Mouse (Mus musculus) neutrophil, adult 59 days (primary cell): ENCODE measurements around the gene Olfr804. TPM values are rescaled to one million over a fixed set of nuclear protein-coding genes. Genes with fewer than 3 reads are reported as not detected.

ENCODE experiments used
- total RNA-seq, 2 experiments: library from RNA; stranded (reverse); gene quantifications; 1 replicate in 1 of 2; 2 replicates in 1 of 2; pipeline ENCODE4 v1.2.4; 2023

The Olfr804 gene
- not detected for total RNA-seq

DNA sequence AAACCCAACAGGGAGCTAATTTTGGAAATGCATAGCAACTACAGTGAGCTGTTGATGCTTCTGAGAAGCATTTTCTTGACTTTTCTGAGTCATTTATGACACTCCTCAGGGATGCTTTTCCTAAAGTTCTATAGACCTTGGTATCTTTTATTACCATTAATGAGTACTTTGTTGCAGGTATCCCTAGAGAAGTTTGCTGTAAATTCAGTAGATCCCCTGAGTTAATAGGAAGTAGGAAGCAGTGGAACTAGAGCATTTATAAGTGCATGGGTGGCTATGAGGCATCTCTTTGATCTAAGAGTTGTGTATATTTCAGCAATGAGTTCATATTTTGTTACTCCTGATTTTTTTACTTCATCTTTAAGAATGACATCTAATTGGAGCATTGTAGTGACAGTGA, at the start of gene Olfr804:
Gene Olfr804 (plus strand): TSS at position 301 of the 400 bp plus-strand sequence.

DNA sequence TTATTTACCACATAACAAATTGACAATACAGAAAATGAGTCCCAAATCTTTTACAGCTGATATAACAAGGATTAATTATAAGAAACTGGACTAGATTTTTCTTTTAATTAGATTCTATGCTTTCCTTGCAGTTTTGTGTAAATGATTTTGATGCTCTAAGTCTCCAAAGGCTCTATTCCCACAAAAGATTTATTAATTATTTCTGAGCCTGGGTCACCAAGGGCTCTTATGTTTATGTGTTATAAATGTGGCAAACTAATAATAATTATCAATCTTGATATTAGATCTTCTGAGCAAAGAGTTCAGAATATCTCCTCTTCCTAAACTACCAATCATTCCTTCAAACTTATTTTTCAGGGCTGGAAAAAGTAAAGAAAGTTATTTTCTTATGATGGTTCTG, 45.6 kb upstream of the Olfr804 start, which contains the start of gene Olfr800:
Gene Olfr800 (plus strand): TSS at position 301 of the 400 bp plus-strand sequence.

DNA sequence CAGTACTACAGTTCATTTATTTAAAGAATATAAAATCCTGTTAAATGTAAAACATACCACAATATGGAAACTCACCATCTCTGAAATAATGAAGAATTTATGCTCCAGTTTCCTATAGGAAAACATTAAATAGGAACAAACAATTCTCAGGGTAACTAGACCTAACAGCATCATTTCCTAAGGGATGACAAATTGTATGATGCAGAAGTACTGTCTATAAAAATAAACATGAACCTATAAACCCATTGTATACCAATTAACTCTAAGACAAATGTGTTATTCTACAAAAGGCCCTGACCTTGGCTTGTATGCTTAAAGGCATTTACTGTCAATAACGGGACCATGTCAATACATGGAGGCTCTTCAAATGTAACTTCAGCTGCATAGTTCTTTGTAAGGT, 29.2 kb upstream of the Olfr804 start, which contains the start of gene Olfr801:
Gene Olfr801 (minus strand): TSS at position 101 of the 400 bp plus-strand sequence.

DNA sequence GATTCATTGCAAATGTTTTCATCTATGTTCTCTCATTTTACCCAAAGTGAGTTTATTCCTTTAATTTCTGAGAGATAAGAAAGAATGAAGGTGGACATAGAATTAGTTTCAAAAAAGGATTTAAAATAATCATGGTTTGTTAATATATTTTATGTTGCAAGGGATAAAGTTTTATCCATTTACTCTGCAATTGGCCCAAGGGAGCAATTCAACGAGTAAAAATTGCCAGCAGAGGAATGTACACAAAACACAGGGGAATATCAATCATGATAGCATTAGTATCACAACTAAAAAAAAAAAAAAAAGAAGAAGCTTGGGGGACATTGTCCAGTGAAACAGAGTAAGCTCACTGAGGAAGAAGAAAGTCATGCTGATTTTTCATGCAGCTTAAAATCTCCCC, 14.9 kb upstream of the Olfr804 start, which contains the start of gene Olfr802:
Gene Olfr802 (minus strand): TSS at position 101 of the 400 bp plus-strand sequence.

DNA sequence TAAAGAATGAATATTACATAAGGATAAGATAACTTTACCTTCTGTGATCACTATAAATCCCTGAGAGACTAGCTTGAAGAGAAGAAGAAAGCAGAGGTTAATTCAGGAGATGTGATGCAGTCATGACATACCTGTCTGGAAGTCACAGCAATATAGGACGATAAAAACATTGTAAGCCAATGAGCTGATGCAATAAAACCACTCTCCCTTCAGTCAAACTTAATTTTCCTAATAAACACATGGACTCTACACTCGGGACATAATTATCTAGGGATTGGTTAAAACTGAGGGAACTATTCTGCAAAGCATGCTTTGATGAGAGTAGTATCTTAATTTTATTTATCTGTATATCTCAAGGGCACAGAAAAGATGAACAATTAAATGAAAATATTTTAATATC, 8.8 kb upstream of the Olfr804 start, which contains the start of gene Olfr803:
Gene Olfr803 (minus strand): TSS at position 101 of the 400 bp plus-strand sequence.

DNA sequence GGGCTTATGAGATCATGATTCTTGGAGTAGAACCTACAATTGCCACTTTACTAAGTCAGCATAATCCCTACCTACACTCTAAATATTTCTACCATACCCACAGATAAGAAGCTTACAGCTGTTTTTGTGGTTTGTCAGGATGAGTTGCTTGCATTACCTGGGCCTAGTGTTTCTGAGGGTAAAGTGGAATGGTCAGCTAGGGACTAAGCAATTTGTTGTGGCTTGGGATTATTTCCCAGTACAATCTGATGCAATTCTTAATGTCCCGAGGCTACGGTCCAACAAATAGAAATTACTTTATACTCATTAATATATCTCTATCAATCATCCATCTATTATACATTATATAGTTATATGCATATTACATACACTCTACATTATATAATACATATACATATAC, 26.3 kb downstream of the Olfr804 start, which contains the start of gene Olfr805:
Gene Olfr805 (minus strand): TSS at position 101 of the 400 bp plus-strand sequence.

DNA sequence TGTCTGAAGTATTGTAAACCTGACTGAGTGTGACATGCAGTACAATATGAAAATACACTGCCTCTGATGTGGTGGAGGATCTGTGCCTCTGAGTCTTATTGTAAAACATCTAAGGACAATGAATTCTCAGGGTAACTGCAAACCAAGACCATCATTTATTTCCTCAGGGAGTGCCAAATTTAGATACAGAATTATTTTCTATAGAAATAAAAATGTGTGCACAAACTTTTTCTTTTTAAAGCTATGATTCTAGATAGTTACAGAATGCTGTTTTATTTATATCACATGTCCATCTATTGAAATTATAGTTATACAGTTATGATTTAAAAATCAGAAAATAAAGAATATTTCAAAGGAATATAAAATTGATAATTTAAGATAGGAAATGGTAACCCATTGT, 38.8 kb downstream of the Olfr804 start, which contains the start of gene Olfr806:
Gene Olfr806 (minus strand): TSS at position 101 of the 400 bp plus-strand sequence.

DNA sequence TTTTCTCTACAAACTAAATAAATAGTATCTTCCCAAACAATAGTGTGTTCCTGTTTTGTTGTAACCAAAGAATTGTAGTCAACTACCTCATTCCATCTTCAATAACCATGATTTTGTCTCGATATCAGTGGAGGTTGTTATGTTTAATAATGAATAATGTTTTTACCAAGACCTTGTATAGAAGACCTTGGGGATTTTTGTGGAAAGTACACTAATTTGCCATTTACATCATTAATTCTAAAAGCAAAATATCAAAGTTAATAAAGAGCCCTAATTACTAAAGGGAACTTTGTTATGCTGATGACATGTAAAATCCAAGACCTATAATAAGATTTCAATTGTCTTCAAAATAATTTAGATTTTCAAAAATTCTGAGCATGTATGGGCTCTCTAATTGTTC, 54.7 kb downstream of the Olfr804 start, which contains the start of gene Olfr807:
Gene Olfr807 (minus strand): TSS at position 101 of the 400 bp plus-strand sequence.

Other genes with a start within 250 kb of the Olfr804 start
- gene Olfr787, start 241.3 kb upstream of the Olfr804 start, total RNA-seq: not detected
- not detected for gene Olfr788, start 232.2 kb upstream of the Olfr804 start, total RNA-seq
- gene Olfr789, start 218.5 kb upstream of the Olfr804 start, total RNA-seq: not detected
- not detected for gene Olfr790, start 204.7 kb upstream of the Olfr804 start, total RNA-seq
- gene Olfr791, start 181.4 kb upstream of the Olfr804 start, total RNA-seq: not detected
- gene Olfr792, start 164.0 kb upstream of the Olfr804 start, total RNA-seq: not detected
- not detected for gene Olfr794, start 135.6 kb upstream of the Olfr804 start, total RNA-seq
- gene Olfr796, start 90.6 kb upstream of the Olfr804 start, total RNA-seq: not detected
- not detected for gene Olfr798, start 75.3 kb upstream of the Olfr804 start, total RNA-seq
- not detected for gene Olfr799, start 65.7 kb upstream of the Olfr804 start, total RNA-seq
- gene Olfr800, start 45.5 kb upstream of the Olfr804 start, total RNA-seq: not detected
- not detected for gene Olfr801, start 29.3 kb upstream of the Olfr804 start, total RNA-seq
- gene Olfr802, start 15.0 kb upstream of the Olfr804 start, total RNA-seq: not detected
- not detected for gene Olfr803, start 8.9 kb upstream of the Olfr804 start, total RNA-seq
- gene Olfr805, start 26.2 kb downstream of the Olfr804 start, total RNA-seq: not detected
- not detected for gene Olfr806, start 38.7 kb downstream of the Olfr804 start, total RNA-seq
- gene Olfr807, start 54.6 kb downstream of the Olfr804 start, total RNA-seq: not detected
- gene Olfr808, start 62.3 kb downstream of the Olfr804 start, total RNA-seq: not detected
- not detected for gene Olfr809, start 71.4 kb downstream of the Olfr804 start, total RNA-seq
- gene Olfr810, start 91.7 kb downstream of the Olfr804 start, total RNA-seq: not detected
- not detected for gene Olfr811, start 101.2 kb downstream of the Olfr804 start, total RNA-seq
- gene Olfr812, start 142.9 kb downstream of the Olfr804 start, total RNA-seq: not detected
- gene Olfr813, start 152.2 kb downstream of the Olfr804 start, total RNA-seq: not detected
- not detected for gene Olfr814, start 176.6 kb downstream of the Olfr804 start, total RNA-seq
- not detected for gene Olfr815, start 202.7 kb downstream of the Olfr804 start, total RNA-seq
- not detected for gene Olfr816, start 212.4 kb downstream of the Olfr804 start, total RNA-seq
- gene Olfr818, start 245.9 kb downstream of the Olfr804 start, total RNA-seq: not detected